Mouse (Mus musculus): ENCODE data around the gene Lrrc23.
"Not testable (repeated sequence)": the region's sequence is repeated elsewhere in the genome, so short reads cannot be mapped to it uniquely, and the experiment has no call there.

Lrrc23 gene

DNA sequence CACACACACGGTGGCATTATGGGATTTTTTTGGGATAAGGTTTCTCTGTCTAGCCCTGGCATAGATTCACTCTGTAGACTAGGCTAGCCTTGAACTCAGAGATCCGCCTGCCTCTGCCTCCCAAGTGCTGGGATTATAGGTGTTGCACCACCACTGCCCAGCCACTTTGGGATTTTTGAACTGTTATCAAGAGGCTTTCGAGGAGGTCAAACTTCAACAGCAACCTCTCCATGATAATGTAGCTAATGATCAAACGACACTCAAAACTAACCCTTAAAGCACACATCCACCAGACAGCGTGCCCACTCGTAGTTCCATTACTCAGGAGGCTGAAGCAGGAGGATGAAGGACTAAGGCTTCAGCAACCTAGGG is 28.4 kb upstream of the Lrrc23 start:
- DNase-seq (ENCODE audit: low spot score in 2 of 2), result no peak

DNA sequence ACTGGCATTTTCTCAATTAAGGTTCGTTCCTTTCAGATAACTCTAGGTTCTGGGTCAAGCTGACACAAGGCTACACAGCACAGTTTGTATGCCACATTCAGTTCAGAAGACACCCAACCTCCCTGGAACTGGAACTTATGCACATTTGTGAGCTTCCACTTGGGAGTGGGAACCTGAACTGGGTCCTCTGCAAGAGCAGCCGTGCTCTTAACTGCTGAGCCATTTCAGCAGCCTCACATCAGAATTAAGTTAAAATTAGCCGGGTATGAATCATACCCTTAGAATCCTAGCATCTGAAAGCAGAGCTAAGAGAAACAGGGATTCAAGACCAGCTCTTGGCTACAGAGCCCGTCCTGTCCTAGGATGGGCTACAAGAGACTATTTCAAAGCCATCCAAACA is 27.8 kb upstream of the Lrrc23 start:
- no peak for DNase-seq (ENCODE audit: low spot score in 2 of 2)

DNA sequence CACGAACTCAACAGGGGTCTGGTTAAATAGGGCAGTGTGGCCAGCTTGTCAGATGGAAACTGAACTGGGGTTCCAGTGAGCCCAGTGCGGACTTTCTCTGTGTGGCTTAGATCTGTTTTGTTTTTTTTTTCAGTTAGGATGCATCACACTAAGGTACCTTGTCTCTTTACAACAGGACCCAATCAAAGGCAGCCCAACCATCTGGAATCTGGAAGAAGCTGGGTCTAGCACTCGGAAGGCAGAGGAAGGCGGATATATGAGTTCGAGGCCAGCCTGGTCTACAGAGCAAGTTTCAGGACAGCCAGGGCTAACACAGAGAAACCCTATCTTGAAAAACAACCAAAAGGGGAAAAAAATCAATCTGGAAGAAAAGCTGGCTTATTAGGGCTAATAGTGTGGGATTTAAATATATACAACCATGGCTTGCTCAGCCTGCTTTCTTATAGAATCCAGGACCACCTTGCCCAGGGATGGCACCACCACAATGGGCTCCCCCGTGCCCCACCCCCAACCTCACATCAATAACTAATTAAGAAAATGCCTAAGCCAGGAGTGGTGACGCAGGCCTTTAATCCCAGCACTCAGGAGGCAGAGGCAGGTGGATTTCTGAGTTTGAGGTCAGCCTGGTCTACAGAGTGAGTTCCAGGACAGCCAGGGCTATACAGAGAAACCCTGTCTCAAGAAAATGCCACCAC is 27.1 kb upstream of the Lrrc23 start:
- no peak for DNase-seq (ENCODE audit: low spot score in 2 of 2)

DNA sequence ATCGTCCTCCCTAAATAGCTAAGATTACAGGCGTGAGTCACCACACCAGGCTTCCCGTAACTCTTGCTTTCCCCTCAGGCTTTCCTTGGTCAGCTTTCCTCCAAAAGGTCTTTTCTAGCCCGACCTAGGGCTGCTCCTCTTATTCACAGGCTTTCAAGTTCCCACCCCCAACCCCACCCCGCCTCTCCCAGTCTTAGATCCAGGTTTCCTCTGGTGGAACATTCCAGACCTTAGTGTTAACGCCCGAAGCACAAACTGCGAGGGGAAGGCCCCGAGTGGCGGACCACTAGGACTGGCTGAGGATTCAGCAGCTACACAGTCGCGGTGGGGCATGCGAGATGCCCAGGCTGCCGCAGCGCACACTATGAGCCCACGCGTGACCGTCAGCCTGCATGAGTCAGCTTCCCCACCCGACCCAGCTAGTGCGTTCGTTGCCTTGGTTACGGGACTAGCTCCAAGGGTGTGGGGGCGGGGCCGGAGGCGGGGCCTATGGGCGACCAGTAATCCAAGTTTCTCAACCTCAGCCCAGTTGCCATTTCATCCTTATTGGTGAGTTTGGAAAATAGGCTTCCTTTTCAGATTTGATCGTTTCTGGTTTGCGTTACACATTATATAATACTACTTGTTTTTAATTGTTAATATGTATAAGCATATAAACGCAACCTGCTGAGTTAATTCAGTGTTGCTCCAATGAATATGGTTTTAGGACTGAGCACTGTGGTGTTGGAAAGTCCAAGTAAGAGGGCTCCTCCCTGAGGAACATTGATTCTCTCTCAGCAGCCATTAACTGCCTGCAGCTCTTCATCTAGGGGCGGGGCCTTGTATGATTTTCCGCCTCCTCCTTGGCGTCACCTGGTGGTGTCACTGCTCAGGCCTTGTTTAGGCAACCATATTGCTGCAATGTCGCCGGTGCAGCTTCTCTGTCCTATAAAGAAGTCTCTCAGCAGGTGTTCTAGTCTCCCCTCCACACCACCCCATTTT is 26.1 kb upstream of the Lrrc23 start:
- DNase-seq (ENCODE audit: low spot score in 2 of 2), result peak; percentile 94 to 97

DNA sequence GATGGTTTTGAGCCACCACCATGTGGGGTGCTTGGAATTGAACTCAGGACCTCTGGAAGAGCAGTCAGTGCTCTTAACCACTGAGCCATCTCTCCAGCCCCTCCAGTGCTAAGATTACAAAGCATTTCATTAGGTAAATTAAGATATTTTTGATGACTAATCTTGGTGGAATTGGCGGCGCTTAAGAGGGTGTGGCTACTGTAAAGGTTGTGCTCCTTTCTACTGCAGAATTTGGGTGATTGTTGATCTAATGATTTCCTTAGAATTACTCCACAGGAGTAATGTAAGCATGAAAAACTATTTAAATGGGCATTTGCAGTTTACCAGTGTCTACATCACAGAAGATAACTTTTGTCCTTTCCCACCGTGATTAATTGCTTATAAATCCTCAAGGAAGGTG is 24.8 kb upstream of the Lrrc23 start:
- no peak for DNase-seq (ENCODE audit: low spot score in 2 of 2)

DNA sequence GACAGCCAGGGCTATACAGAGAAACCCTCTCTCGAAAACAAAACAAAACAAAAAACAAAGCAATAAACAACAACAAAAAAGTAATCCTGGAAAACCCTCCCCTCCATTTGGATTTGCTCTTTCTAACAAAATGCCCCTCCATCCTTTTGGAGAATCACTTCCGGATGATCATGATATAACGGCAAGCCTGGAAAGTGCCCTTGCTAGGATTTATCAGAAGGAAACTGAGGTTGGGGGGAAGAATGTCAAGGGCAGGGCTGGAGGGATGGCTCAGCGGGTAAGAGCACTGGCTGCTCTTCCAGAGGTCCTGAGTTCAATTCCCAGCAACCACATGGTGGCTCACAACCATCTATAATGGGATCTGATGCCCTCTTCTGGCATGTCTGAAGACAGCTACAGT is 24.2 kb upstream of the Lrrc23 start:
- not testable (repeated sequence) for DNase-seq (ENCODE audit: low spot score in 2 of 2)

DNA sequence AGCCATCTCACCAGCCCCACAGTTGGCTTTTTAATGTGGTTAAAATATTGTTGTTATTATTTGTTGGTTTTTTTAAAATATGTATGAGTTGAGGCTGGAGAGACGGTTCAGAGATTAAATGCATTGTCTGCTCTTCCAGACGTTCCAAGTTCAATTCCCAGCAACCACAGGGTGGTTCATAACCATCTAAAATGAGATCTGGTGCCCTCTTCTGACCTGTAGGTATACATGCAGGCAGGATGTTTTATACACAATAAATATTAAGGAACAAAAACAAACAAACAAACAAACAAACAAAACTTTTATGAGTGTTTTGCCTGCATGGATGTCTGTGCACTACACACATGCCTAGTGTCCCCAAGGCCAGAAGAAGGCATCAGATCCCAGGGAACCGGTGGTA is 23.5 kb upstream of the Lrrc23 start:
- DNase-seq (ENCODE audit: low spot score in 2 of 2), result no peak

DNA sequence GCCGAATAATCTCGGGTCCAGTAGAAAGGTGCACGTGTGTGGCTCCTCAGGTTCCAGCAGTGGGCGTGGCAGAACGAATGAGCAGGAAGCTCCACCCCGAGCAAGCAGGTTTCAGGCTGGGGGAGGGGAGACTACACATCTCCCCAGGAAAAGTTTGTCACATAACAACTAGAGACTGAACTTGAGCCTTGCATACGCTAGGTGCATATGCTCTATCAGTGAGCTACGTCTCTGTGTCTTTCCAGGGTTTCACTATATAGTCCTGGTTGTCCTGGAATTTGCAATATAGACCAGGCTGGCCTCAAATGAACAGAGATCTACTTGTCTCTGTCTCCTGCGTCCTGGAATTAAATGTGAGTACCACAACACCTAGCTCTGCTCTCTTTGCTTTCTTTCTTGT is 22.9 kb upstream of the Lrrc23 start:
- DNase-seq (ENCODE audit: low spot score in 2 of 2), result not testable (repeated sequence)

DNA sequence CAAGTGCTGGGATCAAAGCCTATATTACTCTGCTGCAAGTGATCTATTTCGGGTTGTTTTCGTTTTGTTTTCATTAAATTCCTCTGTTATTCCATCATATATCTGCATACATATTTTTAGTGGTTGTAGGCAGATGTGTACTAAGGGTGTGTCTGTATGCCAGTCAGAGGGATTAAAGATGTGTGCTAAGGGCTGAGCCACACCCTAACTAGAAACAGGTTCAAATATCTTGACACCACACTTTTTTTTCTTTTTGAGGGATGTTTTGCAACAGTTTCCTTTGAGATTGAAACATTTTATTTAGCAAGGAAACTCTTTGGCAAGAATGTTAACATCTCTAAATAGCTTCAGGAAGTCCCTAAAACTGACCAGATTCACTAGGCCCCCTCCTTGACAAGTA is 16.7 kb upstream of the Lrrc23 start:
- DNase-seq (ENCODE audit: low spot score in 2 of 2), result no peak

DNA sequence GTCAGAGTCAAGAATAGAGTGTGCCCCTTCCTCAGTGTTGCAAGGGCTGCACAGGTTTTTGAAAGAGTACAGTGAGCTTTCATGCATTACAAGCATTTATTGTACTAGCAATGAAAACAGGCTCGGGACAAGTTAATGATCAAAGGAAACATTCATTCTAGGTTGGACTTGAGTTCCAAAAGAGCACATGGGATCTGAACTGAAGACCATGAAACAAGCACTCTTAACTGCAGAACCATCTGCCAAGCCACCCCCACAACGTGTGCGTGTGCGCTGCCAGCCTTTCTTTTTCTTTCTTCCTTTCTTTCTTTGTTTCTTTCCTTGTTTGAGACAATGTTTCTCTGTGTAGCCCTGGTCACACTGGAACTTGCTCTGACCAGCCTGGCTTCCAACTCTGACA is 16.3 kb upstream of the Lrrc23 start:
- no peak for DNase-seq (ENCODE audit: low spot score in 2 of 2)

DNA sequence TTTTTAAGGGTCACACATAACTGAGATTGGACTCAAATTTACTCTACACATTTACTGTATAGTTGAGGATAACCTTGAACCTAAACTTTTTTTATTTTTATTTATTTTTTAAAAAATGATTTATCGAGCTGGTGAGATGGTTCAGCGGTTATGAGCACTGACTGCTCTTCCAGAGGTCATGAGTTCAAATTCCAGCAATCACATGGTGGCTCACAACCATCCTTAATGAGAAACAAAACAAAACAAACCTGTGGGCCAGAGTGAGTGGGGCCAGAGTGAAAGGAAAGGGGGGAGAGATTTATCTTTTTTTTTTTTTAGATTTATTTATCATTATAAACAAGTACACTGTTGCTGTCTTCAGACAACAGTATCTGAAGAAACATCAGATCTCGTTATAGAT is 12.4 kb upstream of the Lrrc23 start:
- no peak for DNase-seq (ENCODE audit: low spot score in 2 of 2)

DNA sequence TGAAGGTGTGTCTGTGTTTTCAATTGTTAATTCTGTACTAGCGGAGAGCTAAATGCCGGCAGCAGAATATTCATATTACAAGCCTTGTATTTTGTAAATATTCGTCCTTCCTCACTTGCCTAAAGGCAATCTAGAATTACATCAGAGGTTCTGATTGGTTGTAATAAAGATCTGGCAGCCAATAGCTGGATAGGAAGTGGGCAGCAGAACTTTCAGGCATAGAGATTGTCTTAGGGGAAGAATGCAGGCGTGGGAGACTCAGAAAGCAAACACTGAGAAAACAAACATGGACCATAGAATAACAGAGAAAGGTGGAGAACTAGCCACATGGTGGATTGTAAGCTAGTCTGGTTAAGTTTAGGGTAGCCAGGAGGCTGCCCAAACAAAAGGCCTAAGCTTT is 10.6 kb upstream of the Lrrc23 start:
- no peak for DNase-seq (ENCODE audit: low spot score in 2 of 2)

DNA sequence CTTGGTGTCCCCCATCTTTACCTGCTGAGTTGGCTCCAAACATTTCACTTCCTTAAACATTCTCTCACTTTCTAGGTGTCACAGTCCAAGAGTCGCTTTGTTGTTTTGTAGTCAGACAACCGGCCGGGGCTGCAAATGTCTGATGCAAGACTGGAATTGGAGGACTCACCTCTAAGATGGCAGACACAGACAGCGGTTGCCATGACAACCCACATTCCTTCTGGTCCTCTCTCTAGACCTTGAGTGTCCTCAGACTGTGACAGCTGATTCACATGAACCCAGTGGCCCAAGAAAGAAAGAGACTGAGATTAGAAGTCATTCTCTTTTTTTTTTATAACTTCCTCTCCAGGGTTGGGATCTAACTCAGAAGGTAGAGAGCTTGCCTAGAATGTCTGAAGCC is 10.0 kb upstream of the Lrrc23 start:
- DNase-seq (ENCODE audit: low spot score in 2 of 2), result no peak

DNA sequence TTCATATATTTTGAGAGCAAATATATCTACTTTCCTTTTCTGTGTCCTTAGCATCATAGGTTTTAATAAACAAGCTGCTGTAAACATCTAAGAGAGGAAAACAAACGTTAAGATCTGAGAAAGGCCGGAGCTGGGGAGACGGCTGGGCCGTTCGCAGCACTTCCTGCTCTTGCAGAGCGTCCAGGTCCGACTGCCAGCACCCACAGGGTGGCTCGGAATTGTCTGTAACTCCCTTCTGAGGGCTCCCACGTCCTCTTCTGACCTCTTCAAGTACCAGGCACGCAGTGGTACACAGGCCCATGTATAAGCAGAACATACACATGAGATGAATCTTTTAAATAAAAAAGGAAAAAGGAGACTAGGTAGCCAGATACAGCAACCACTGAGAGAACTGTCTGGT is 8.2 kb upstream of the Lrrc23 start:
- no peak for DNase-seq (ENCODE audit: low spot score in 2 of 2)

DNA sequence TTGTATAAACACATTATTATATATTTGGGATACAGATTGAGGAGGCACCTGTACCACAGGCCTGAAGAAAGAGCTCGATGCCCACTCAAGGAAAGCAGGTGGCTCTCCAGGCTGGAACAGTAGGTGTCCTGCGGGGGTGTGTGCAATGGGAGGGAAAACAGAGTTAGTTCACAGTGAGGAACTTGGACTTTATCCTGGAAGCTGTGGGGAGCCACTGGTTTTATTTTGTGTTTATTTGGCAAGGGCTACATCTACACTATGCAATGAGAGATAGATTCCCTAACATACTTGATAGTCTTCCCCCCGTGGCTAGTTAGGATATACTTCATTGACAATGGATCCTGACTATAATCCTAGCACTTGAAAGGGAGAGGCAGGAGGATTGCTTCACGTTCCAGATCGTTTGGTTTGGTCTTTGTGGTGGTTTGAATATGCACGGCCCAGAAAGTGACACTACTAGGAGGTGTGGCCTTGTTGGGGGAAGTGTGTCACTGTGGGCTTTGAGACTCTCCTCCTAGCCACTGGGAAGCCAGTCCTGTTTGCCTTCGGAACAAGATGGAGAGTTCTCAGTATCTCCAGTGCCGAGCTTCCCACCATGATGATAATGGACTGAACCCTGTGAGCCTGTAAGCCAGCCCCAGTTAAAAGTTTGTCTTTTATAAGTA is 7.4 kb upstream of the Lrrc23 start:
- no peak for DNase-seq (ENCODE audit: low spot score in 2 of 2)

DNA sequence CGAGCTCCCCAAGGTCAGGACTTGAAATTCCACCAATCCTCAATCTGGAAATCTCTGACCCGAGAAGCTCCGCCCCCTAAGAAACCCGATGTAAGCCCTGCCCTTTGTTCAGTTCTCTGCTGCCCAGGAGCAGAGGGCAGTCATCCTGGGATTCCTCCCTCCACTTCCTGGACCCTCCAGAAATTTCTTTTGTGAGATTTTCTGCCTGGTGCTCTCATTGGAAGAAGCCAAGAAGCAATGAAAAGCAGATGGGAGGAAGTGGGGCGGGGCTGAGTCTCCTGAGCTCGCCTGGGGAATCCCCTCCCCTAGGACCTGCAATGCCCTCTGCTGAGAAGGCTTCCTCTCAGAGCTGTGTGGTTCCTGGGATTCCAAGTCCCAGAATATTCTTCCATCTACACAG is 2.9 kb upstream of the Lrrc23 start:
- DNase-seq (ENCODE audit: low spot score in 2 of 2), result no peak

DNA sequence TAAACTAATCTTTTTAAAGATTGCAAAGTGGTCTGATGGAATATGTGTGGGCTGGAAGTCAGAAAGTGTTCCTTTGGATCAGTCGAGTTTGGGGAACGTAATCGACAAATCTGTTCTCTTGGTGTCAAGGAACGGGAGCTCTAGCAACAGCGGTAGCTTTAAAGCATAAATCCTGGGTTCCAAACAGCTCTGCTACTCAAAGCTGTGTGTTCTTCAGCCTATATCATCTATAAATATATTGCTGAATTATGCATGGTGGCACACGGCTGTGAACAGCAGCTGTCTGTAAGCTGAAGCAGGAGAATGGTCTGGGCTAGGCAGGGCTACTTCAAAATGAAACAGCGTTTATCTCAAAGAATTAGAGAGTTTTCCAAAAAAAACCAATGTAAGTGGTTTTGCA is 1.4 kb upstream of the Lrrc23 start:
- DNase-seq (ENCODE audit: low spot score in 2 of 2), result no peak

DNA sequence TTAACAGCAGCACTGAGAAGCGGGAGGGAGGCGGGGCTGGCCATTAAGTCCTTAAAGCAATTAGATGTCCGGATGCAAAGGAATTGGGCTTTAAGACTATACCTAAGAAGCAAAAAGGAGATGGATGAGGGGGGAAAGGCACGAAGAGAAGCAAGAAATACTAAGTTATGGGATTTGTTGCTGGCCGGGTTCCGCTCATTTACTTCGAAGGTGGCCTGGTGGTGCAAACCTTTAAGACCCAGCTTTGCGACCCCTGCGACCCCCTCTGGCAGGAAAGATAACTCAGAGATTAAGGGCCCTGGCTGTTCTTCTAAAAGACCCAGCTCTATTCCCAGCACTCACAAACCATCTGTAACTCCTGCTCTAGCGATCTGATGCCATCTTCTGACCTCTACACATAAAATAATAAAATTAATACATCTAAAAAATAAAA is 473 bp upstream of the Lrrc23 start:
- DNase-seq (ENCODE audit: low spot score in 2 of 2), result no peak

DNA sequence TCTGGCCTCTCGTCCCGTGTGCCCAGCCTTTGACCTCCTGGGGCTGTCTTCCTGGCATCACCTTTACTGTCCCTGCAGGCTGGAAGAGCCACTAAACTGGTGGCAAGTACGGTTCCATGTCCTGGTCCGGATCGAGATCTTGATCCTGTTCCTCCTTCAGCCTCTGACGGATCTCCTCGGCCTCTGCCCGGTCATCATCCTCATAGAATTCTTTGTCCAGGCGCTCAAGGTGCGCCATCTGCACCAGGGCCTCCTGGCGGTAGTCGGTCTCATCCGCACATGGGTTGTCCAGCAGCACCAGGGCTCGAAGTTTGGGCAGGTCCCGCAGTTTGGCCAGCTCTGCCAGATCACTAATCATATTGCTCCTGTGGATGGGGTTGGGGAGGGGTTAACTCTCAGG is 9.0 kb downstream of the Lrrc23 start:
- DNase-seq (ENCODE audit: low spot score in 2 of 2), result no peak

DNA sequence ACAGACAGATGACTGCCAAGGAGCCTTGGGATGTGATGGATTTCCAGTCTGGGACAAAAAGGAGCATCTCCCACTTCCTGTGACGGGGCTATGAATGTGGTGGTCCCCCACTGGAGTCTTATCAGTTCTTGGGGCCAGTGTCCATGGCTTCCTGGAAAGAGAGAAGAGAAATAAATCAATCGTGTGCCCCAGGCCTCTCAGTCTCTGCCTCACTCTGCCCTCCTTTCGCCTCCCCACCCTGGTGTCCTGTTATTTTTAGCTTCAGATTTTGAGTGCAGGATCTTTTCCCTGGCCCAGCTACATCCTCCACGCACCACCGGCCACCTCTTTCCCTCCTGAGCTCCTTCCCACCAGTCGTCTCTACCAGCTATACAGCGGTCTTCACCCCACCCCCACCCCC is 9.5 kb downstream of the Lrrc23 start:
- no peak for DNase-seq (ENCODE audit: low spot score in 2 of 2)

DNA sequence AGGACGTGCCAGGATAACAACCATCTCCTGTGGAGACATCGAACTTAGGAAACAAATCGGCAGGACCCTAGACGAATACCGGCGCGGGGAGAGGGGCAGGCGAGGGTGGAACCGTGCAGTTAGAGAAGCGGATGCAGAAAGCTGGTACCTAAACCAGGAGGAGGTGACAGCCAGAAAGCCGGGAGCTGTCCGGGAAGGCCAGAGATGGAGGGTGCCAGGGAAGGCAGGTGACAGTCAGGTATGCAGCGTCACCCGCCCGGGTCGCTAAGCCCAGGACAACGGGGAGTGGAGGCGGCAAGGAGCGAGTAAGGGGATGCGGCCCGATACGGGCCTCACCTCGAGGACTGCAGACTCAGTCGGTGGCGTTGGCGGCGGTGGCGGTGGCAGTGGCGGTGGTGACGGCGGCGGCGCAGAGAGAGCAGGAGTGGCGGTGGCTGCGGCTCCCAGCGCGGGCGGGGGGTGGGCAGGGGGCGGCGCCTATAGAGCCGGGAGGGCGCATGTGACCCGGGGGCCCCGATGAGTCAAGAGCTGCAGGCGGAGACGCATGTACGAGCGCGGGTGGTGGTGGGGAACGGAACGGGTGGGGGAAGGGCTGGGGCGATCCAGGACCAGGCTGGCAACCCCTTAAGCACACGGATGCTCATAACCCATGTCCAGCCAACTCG is 10.3 kb downstream of the Lrrc23 start, which contains the start of gene Eno2:
Gene Eno2, minus strand, starts transcription at position 573 of the 665 bp plus-strand sequence.
- DNase-seq (ENCODE audit: low spot score in 2 of 2), result no peak

DNA sequence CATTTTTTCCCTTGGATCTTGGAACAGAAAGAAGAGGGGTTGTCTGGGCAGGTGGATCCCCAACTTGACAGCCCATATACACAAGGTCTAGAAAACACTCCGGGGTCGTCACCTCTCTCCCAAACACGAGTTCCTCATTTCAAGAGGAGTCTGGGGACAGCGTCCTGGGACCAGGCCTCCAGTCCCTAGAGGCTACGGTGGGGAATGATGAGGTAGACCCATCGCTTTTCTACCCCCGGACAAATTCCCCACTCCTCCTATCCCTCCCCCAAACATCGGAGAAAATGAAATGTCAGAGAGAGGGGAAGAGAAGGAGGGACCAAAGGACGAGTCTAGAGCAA is 10.9 kb downstream of the Lrrc23 start:
- no peak for DNase-seq (ENCODE audit: low spot score in 2 of 2)
